Mouse (Mus musculus) right cerebral cortex, postnatal 25 days (tissue): ENCODE measurements around the gene Nrxn2.

Experiments
- DNase-seq: peaks from one replicate; pipeline ENCODE4 v3.0.0; 2022

The Nrxn2 gene

DNA sequence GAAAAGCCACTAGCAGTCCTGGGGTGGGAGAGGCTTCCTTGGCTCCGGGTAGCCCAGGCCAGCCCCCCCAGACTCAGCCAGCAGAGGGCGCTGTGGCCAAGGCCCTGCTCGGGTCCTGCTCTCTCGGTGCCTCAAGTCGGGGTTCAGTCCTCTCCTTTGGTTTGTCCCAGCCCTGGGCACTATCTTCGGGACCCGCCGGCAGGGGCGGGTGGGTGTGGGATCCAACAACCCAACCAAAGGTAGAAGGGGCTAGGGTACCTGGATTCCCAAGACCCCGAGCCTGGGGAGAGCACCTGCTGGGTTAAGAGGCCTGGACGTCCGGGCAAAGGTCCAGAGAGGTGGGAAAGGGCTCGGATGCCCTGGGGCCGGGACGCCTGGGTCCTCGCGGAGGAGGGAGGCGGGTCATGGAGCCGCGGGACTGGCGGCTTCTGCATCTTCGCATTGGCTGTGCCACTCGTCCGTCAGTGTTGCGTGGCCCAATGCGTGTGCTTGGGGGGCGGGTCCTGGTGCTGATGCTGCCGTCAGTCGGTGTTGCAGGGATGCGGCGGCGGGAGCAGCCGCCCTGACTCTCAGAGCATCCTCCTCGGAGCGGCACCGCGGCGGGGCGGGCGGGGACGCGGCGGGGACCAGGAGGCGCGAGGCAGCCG, at the start of gene Nrxn2:
TSS of gene Nrxn2 (plus strand) at position 499 of the 647 bp plus-strand sequence.
- DNase-seq, result peak; percentile 94

DNA sequence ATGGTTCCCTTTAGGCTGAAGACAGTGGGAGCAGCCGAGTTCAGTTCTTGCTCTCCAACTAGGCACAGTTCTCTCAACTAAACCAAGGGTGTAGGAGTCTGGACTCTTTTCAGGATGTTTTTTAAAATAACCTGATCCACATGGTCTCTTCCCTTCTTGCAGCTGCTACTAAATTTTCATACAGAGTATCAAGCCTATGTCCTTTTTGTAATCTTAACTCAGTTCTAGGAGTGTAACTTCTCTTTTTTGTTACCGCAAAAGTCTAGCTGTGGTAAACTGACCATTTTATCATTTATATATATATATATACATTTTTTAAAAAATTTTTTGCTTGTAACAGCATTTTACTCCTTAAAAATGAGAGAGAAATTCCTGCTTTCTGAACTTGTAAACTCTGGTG, 48.4 kb upstream of the Nrxn2 start:
- no peak for DNase-seq

DNA sequence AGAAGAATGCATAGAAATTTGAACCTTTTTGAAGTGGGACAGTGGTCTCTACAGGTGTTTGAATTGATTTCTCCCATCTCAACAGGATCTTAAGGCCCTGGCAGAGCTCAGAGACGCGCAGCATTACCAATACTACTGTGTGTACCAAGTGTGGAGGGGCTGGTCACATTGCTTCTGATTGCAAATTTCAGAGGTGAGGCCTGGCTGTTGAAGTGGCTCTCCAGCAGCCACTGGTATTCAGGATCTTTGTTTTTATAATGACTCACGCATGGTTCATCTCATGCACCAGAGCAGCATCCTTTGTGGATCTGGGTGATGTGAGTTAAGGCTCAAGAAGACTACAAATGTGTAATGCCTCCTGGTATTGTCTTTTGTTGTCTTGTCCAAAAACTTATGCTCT, 46.1 kb upstream of the Nrxn2 start:
- no peak for DNase-seq

DNA sequence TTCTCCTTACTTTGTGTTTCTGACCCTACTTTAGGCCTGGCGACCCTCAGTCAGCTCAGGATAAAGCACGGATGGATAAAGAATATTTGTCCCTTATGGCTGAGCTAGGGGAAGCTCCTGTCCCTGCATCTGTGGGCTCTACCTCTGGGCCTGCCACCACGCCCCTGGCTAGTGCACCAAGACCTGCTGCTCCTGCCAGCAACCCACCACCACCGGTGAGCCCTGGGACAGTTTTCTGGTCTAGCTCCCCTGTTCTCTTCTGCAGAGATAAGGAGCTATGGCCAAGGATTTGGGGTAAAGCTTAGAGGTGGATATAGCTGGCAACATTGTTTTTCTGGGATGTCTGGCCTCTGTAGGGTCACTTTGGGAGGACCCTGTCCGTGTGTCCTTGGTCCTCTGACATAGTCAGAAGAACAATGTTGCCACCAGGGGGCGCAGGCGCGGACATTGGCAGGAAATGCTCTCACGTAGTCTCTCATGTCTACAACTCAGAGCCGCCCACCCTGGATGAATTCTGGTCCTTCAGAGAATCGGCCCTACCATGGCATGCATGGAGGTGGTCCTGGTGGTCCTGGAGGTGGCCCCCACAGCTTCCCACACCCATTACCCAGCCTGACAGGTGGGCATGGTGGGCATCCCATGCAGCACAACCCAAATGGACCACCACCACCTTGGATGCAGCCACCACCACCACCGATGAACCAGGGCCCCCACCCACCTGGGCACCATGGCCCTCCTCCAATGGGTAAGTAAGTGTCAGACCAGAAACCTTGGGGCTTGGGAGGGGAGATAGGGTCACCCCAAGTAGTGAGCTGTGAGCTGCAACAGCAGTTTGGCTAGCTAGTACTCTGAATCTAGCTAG, 44.8 kb upstream of the Nrxn2 start:
- DNase-seq, result peak; percentile 46

DNA sequence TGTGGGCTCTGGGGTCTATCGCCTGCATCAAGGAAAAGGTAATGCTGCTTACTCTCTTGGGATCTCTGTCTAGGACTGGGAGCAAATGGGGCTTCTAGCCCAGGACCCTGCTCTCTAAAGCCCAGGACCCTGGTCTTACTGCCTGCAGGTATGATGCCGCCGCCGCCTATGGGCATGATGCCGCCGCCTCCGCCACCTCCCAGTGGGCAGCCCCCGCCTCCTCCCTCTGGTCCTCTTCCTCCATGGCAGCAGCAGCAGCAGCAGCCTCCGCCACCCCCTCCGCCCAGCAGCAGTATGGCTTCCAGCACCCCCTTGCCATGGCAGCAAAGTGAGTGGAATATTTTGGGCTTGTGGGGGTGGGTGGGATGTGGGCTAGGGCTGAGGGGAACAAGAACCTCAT, 44.0 kb upstream of the Nrxn2 start:
- no peak for DNase-seq

DNA sequence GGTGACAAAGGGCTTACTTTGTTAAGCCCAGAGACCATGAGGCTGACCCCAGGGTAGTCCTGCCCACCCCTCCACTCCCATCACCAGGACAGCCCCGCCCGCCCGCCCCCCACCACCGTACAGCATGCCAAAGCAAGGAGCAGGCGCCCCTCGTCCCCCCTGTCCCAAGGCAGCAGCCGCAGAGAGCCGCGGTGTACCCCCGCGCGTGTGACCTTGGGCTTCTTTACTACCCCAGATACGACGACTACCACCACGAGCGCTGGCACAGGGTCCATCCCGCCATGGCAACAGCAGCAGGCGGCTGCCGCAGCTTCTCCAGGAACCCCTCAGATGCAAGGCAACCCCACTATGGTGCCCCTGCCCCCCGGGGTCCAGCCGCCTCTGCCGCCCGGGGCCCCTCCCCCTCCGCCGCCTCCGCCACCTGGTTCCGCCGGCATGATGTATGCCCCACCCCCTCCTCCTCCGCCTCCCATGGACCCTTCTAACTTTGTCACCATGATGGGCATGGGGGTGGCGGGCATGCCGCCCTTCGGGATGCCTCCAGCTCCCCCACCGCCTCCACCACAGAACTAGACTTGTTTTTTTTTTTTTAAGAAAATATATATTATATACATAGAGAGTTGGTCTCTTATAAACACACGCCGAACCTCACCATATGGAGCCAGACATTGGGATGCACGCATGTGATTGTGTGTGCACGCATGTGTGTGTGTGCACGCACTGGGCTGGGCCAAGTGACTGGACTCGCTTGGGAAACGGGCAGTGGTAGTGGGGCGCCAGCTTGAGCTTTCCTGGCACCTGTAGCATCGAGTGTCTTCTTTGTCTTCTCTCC, 42.9 kb upstream of the Nrxn2 start:
- no peak for DNase-seq

DNA sequence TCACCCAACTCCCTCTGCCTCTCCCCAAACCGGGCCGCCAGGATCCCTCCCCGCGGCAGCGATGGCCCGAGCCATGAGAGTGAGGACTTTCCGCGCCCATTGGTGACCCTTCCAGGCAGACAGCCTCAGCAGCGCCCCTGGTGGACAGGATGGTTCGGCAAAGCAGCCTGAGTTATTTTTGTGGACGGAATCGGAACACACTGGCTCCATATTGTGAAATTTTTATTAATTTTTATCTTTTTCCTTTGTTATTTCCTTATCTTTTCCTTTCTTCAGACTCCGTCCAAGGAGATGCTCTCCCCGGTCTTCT, 42.3 kb upstream of the Nrxn2 start:
- DNase-seq, result no peak

DNA sequence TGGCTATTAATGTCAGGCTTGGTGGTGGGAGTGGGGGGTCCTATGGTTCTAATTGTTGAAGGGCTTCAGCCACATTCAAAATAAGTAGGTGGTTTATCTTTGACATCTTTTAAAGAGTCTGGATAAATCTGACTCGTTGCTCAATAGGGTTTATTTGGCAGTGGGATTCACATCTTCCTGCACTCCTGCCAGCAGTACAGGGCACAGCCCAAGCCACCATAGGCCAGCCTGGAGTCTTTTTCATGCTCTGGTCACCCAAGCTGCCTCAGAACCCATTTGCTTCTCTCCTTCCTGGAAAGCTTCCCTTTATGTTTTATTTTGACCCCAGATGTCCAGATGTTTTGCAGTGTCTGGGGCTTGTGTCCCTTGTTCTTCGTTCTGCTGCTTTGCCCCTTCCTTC, 41.9 kb upstream of the Nrxn2 start:
- no peak for DNase-seq

DNA sequence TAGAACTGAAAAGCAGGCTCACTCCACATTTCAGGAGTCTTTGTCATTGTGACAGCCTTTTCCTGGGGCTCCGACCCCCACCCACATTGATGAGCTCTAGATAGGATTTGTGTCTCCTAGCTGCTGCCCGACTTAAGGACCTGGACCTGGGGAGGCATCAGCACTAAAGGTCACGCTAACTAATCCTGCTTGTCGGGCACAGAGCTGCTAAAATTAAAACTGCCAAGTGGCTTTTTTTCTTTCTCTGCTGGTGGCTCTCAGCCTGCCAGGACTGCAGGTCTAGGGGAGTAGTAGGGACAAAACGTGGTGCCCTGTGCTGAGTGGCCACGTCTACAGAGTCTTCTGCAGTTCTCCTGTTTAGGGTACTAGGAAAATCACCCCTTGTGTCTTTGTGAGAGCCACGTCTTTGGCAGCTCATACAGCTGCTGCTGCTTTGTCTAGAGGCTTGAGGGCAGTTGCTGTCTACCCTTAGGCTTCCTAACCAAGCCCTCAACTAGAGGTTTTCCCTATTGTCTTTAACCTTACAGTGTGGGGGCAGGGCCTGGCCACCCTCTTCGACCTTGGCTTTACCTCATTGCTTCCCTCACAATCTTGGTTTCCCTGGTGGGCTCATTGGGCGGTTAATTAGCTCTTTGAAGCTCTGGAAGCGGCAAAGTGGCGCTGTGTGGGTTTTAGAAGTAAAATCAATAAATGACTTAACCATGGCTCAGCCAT, 41.0 kb upstream of the Nrxn2 start:
- no peak for DNase-seq

DNA sequence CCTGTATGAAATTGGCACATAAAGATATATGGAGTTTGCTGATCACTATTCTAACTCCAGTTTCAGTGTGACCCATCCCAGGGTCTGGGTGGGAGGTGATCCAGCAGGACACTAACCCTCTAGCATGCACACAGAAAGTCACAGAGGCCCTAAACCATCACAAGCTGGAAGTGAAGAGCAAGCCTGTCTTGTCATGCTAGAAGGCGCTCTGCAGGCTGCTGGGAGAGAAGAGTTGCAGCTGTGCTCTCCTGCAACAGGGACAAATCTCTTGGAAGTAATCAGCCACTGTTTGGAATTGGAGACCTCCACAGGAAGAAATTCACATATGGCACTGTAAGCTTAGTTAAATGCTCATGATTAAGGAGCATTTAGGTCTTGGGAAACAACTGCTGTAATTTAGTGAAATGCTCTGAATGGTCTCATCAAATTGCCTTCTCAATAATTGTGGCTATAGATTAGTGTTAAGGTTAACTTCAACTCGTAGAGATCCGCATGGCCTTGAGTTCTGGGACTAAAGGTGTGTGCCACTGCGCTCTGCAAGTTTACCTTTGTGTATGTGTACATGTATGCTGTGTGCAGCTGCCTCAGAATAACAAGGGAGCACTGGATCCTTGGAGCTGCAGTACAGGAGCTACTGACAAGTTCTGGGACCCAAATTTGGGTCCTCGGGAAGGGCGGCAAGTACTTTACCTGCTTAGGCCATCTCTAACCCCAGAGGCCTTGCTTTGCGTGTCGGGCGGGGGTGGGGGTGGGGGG, 37.9 kb upstream of the Nrxn2 start:
- no peak for DNase-seq

DNA sequence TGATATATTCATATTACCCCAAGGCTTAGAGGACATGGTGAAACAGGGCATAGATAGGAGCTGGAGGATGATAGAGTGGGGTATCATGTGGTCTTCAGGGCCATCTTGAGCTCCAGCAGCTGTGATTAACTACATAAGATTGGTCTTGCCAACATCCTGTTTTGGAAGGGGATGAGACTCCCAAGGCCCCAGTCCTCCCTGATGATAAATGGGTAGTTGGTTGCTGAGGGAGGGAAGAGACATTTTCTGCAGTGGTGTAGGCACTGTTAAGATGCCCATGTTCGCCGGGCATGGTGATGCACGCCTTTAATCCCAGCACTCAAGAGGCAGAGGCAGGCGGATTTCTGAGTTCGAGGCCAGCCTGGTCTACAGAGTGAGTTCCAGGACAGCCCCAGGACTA, 37.3 kb upstream of the Nrxn2 start:
- no peak for DNase-seq

DNA sequence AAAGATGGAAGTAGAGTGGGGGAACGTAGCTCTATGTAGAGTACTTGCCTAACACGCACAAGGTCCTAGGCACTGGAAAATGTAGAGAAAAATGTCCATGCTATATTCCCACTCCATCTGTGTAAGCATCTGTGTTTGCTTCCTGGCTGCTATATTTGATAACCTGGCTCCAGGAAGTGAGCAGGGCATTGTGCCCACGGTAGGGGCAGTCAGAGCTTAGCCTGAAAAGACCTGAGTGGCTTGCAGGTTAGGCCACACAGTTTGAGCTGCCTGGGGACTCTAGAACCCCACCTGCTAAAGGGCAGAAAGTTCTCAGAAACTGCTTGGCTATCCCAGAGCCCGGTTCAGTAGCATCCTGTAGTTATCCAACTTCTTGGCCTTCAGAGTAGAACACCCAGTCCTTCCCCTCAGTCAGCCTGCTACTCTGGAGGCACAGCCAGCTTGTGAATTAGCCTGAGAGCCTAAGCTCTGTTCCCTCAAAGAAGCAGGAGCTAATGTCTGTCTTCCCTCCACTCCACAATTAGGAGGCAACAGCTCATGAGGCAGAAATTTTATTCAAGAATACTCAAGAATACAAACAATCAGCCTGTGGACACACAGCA, 36.1 kb upstream of the Nrxn2 start:
- DNase-seq, result no peak

DNA sequence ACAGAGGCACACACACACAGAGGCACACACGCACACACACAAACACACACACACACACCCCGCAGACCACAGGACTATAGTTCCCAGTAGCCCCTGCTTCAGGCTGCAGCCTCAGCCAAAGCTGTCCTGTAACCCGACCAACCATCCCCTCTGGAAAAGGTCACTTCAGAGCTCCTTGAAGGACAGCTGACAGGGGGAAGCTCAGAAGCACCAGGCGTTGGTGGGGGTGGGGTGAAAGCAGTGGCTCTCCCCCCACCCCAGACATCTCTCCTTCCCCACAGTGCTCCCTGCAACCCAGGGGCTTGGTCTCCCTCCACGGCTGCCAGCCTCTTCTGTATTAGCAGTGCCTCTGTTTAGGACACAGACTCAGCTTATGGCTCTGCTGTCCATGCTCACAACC, 35.1 kb upstream of the Nrxn2 start:
- DNase-seq, result no peak

DNA sequence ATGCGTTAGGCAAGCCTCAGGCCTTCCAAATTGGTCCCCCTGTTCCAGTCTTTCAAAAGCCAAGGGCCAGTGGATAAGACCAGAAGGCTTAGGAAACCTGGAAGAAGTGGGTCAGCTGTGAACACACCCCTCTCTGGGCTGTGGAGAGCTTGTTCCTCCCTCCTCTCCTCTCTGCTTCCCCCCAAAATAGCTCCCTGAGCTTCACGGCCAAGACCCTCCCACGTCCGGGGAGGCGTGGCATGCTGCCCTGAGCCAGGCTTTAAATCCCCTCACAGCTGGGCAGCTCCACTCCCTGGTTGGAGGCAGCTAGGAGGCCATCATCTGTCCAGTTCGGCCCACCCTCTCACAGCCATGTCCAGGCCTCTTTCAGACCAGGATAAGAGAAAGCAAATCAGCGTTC, 34.4 kb upstream of the Nrxn2 start, which contains the start of gene Pygm:
TSS of gene Pygm (plus strand) at position 272 of the 400 bp plus-strand sequence.
- DNase-seq, result peak; percentile 63

DNA sequence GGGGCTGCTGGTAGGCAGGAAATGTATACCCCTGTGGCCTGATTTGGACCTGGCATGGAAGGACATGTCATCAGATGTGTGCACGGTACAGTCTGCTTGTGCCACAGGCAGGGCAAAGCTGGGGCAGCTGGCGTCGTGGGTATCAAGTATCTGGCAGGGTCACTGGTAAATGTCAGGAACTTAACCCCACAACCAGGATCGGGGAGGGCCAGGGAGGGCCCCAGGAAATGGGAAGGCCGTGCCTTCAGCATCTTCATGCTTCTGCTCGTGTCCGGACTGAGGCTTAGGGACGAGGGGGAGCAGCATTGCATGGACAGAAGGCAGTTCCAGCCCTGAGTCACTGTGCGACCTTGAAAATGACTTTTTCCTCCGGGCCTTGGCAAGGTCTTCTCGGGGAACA, 33.6 kb upstream of the Nrxn2 start:
- DNase-seq, result no peak

DNA sequence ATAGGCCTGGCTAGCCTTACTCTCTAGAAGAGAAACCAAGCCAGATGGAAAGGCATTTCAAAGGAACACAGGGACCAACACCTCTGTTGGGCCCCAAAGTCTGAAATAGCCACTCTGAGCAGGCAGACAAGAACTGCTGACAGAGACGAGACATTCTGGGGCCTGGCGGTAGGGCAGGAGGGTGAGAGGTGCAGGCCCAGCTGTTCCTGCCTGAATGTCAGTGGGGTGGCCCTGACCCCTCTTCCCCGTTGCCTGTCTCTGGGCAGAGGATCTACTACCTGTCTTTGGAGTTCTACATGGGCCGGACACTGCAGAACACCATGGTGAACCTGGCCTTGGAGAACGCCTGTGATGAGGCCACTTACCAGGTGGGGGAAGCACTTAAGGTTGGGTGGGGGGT, 33.1 kb upstream of the Nrxn2 start:
- no peak for DNase-seq

DNA sequence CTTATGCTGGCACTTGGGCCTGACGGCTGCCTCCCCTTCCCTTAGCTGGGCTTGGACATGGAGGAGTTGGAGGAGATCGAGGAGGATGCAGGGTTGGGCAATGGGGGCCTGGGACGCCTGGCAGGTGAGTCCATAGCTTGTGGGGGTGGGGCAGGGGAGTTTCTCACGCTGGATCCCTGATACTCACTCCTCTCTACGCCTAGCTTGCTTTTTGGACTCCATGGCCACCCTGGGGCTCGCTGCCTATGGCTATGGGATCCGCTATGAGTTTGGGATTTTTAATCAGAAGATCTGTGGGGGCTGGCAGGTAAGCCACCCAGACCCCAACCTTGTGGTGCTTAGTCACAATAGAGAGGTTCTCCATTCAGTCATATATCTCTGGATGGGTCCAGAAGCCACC, 32.7 kb upstream of the Nrxn2 start:
- DNase-seq, result no peak

DNA sequence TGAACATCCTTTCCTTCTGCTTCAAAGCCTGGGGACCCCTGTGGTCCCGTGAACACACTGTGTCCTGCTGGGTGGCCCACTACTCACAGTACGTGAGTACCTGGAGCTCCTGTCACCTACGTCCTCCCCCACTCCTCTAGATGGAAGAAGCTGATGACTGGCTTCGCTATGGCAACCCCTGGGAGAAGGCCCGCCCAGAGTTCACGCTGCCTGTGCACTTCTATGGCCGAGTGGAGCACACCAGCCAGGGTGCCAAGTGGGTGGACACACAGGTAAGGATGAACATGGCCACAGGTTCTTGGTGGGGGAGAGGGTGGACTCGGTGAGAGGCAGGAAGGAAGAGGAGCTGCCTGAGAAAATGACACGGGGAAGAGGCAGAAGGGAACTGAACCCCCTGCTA, 32.3 kb upstream of the Nrxn2 start:
- no peak for DNase-seq

DNA sequence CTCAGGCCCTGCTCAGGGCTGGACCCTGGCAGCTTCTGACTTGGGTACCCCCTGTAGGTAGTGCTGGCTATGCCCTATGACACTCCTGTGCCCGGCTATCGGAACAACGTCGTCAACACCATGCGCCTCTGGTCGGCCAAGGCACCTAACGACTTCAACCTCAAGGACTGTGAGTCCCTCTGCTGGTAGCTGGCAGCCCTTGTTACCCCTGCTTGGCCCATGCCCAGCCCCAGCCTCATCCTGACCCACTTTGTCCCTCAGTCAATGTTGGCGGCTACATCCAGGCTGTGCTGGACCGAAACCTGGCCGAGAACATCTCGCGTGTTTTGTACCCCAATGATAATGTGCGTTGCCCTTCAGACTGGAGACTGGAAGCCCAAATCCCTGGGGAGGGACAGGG, 30.5 kb upstream of the Nrxn2 start:
- DNase-seq, result no peak

DNA sequence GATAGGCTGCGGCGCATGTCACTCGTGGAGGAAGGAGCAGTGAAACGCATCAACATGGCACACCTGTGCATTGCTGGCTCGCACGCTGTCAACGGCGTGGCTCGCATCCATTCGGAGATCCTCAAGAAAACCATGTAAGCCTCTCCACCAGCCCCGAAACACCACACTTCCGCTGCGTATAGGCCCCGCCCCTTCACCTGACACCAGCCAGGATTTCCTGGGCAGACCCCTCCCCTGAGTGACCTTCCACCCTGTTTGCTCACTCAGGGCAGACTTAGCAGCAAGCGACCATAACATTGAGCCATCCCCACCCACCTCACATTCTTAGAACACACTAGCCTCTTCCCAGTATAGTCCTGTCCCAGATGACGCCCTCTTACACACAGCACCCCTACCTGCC, 28.7 kb upstream of the Nrxn2 start:
- no peak for DNase-seq

DNA sequence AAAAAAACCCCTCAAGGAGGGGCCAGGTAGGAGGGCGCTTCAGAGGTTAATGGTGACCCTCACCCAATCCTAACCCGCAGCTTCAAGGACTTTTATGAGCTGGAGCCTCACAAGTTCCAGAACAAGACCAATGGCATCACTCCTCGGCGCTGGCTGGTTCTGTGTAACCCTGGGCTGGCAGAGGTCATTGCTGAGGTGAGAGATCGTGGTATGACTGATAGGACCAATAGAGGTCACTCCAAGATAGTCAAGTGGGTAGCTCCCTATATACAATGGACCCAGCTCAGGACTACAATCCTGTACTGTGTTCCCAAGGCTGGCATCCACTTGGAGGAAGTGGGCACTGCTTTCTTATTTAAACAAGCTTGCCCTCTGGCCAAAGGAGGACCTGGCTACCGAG, 28.3 kb upstream of the Nrxn2 start:
- no peak for DNase-seq
